ENCODE assay signal across 9 mouse cellular contexts in the genomic region with DNA sequence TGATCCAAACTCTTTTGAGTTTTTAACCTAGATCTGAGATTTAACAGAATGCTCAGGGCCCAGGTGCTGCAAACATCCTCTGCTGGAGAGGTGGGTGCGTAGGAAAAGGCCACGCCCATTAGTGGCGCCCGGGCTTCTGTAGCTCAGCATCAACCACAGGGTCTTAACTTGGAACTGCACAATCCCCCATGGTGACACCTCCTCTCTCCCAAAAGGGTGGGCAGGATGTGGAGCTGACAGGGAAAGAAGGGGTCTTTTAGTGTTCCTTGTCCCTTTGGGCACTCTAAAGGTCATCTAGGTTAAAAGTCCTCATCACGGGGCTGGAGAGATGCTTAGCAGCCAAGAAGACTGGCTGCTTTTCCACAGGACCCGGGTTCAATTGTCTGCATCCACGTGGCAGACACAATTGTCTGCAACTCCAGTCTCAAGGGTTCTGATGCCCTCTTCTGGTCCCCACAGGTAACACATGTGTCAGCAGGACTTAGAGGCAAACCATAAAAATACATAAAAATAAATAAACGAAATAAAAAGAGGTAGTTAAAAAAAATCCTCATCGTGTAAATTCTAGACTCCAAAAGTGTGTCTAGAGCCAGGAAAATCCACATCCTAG.
DNase-seq lines count a peak whose midpoint lies in the region; ATAC-seq and TF ChIP-seq lines count a peak whose summit lies in the region.
"Had no signal": no experiment of that assay in that cellular context is flagged by ENCODE, and none has a peak within 500 bp of the region (broad histone marks: within the 10 kb centered on the region; RNA-seq: fewer than 3 reads in every experiment).

No protein-coding gene starts in this region.

- intact Hi-C loops in gastrocnemius, adult 2 months (cut with DNase I): loop anchor here (2.0 to 5.0 kb wide), 4 partner anchors 33 to 429 kb away; no protein-coding TSS in a partner anchor

- no peak for TF ChIP-seq EP300 in lung, postnatal 0 days (IDR thresholded peaks at IDR 0.05)

- H3K9me3 ChIP-seq in neural tube, embryonic 11.5 days (ENCODE audit: control insufficient read depth, low read length): no peaks in the 10 kb centered on the region
- H3K9me3 ChIP-seq in lung, postnatal 0 days (ENCODE audit: low read length): no peaks in the 10 kb centered on the region
- H3K9me3 ChIP-seq: lung, embryonic 15.5 days had no signal

- no peak for ATAC-seq in neural tube, embryonic 11.5 days (ENCODE audit: insufficient read depth, low FRiP score, low TSS enrichment)
- ATAC-seq in lung, postnatal 0 days: no peak
- ATAC-seq in activated CD4-positive, CD25-positive, alpha-beta regulatory T cell, adult 4 months: no peak

- H3K27me3 ChIP-seq in neural tube, embryonic 11.5 days (ENCODE audit: control insufficient read depth, insufficient read depth, low read length): no peaks in the 10 kb centered on the region
- no peaks in the 10 kb centered on the region for H3K27me3 ChIP-seq in lung, postnatal 0 days (replicated peaks; ENCODE audit: insufficient read depth, low read length)
- H3K27me3 ChIP-seq: lung, embryonic 15.5 days had no signal

- TF ChIP-seq POLR2A in bone marrow, adult 2 months (IDR thresholded peaks at IDR 0.05; ENCODE audit: borderline replicate concordance, control insufficient read depth, low read depth, low read length): no peak

- 57% methylated on average over 9 of the region's 9 CpGs for WGBS in neural tube, embryonic 11.5 days
- WGBS in bone marrow, adult 2 months: 53% methylated on average over 9 of the region's 9 CpGs
- WGBS in lung, postnatal 0 days: 61% methylated on average over 9 of the region's 9 CpGs

- H3K4me3 ChIP-seq in gastrocnemius, adult 2 months: no peak overlapping the region
- H3K4me3 ChIP-seq in neural tube, embryonic 11.5 days (ENCODE audit: low read depth, low read length): no peak overlapping the region
- H3K4me3 ChIP-seq in bone marrow, adult 2 months (replicated peaks; ENCODE audit: control insufficient read depth, low read depth, low read length): no peak overlapping the region
- no peak overlapping the region for H3K4me3 ChIP-seq in lung, postnatal 0 days (ENCODE audit: low read depth, low read length)
- H3K4me3 ChIP-seq: lung, embryonic 15.5 days had no signal

- 0 out of 2 replicates have a peak, but pooled peaks cover 3% of the 10 kb centered on the region for H3K4me1 ChIP-seq in neural tube, embryonic 11.5 days (ENCODE audit: control insufficient read depth, insufficient read depth, low read length)
- H3K4me1 ChIP-seq in bone marrow, adult 2 months (ENCODE audit: control insufficient read depth, insufficient read depth, low read length): peaks cover 2% of the 10 kb centered on the region
- no peaks in the 10 kb centered on the region; the same call in 1 of the 2 replicates for H3K4me1 ChIP-seq in lung, postnatal 0 days (ENCODE audit: insufficient read depth, low read depth, low read length)

- no peak overlapping the region for H3K9ac ChIP-seq in neural tube, embryonic 11.5 days (ENCODE audit: low read length)
- no peak overlapping the region for H3K9ac ChIP-seq in lung, postnatal 0 days (replicated peaks; ENCODE audit: low read depth)
- H3K9ac ChIP-seq: lung, embryonic 15.5 days had no signal

- no peak overlapping the region for H3K4me2 ChIP-seq in neural tube, embryonic 11.5 days (ENCODE audit: low read depth)
- no peak overlapping the region for H3K4me2 ChIP-seq in lung, postnatal 0 days (replicated peaks; ENCODE audit: low read depth, low read length)

- peak overlapping the region; percentile 35; the same call in 1 of the 2 replicates for H3K27ac ChIP-seq in gastrocnemius, adult 2 months
- no peak overlapping the region for H3K27ac ChIP-seq in neural tube, embryonic 11.5 days (ENCODE audit: low read depth, low read length)
- H3K27ac ChIP-seq in bone marrow, adult 2 months (ENCODE audit: control insufficient read depth, insufficient read depth, low read depth, low read length, poor library complexity): no peak overlapping the region
- no peak overlapping the region for H3K27ac ChIP-seq in lung, postnatal 0 days (ENCODE audit: low read length)
- H3K27ac ChIP-seq: lung, embryonic 15.5 days had no signal

- DNase-seq in gastrocnemius, adult 2 months: peak; percentile 52
- no peak for DNase-seq in gastrocnemius, postnatal 25 days
- peak; percentile 39 for DNase-seq in neural tube, embryonic 11.5 days (ENCODE audit: low spot score)
- no peak for DNase-seq in neural tube, embryonic 10.5 days (ENCODE audit: extremely low spot score, low spot score)
- DNase-seq in lung, postnatal 0 days (ENCODE audit: low spot score): peak; percentile 42
- DNase-seq in layer of hippocampus, postnatal 14 days (ENCODE audit: low spot score in 2 of 2): no peak

- H3K36me3 ChIP-seq in neural tube, embryonic 11.5 days (ENCODE audit: control insufficient read depth, insufficient read depth, low read length): no peaks in the 10 kb centered on the region
- no peaks in the 10 kb centered on the region for H3K36me3 ChIP-seq in lung, postnatal 0 days (ENCODE audit: insufficient read depth, low read length)
- H3K36me3 ChIP-seq: lung, embryonic 15.5 days had no signal

- peak; percentile 81 for TF ChIP-seq CTCF in gastrocnemius, adult 2 months (IDR thresholded peaks at IDR 0.05)
- peak; percentile 50; the same call in 1 of the 2 replicates for TF ChIP-seq CTCF in bone marrow, adult 2 months (IDR thresholded peaks at IDR 0.05; ENCODE audit: control insufficient read depth, insufficient read depth, low read length)
- peak; percentile 74 for TF ChIP-seq CTCF in lung, postnatal 0 days (IDR thresholded peaks at IDR 0.05)

Comparison
In these comparisons a context has a peak if more than half of its experiments do, and no peak if none do; other contexts are left out.
1. DNase-seq: peak in gastrocnemius, adult 2 months (single experiment), neural tube, embryonic 11.5 days (single experiment) and lung, postnatal 0 days (single experiment); none in gastrocnemius, postnatal 25 days (single experiment), neural tube, embryonic 10.5 days (single experiment) and layer of hippocampus, postnatal 14 days (0 of 2).
2. Peak in every context shown above with its lines, with median percentiles within 50 percentile points of each other: CTCF ChIP-seq.